Mouse (Mus musculus) ES-Bruce4 (cell line): ENCODE measurements around the gene Ap1b1. TPM values are rescaled to one million over a fixed set of nuclear protein-coding genes. Genes with fewer than 3 reads are reported as not detected.

Experiments used
- H3K27ac ChIP-seq: 2 replicates; pipeline ENCODE4 v1.5.1; 2012; ENCODE audit warnings: low read length, inconsistent platforms; ENCODE audit not compliant: insufficient read depth
- H3K27me3 ChIP-seq: 2 replicates; pipeline ENCODE4 v1.6.1; 2012; ENCODE audit warnings: mild to moderate bottlenecking, low read length, inconsistent platforms; ENCODE audit not compliant: control insufficient read depth, poor library complexity, insufficient read depth, severe bottlenecking
- H3K36me3 ChIP-seq: 2 replicates; pipeline ENCODE4 v1.6.1; 2012; ENCODE audit warnings: inconsistent platforms, mild to moderate bottlenecking, low read length, moderate library complexity; ENCODE audit not compliant: control insufficient read depth, poor library complexity, insufficient read depth, severe bottlenecking
- H3K4me1 ChIP-seq: one replicate; pipeline ENCODE4 v1.8.1; 2011; ENCODE audit warnings: low read length; ENCODE audit not compliant: control insufficient read depth, insufficient read depth
- H3K4me3 ChIP-seq: 2 replicates; pipeline ENCODE4 v1.5.1; 2011; ENCODE audit warnings: low read depth, mild to moderate bottlenecking, low read length
- H3K9ac ChIP-seq: 2 replicates; pipeline ENCODE4 v1.6.1; 2012; ENCODE audit warnings: low read depth, mild to moderate bottlenecking, inconsistent platforms; ENCODE audit not compliant: poor library complexity, severe bottlenecking
- H3K9me3 ChIP-seq: replicated peaks from 2 replicates; pipeline ENCODE4 v1.6.1; 2012; ENCODE audit warnings: mild to moderate bottlenecking, low read length, inconsistent platforms; ENCODE audit not compliant: control insufficient read depth, poor library complexity, insufficient read depth, severe bottlenecking
- CTCF ChIP-seq: IDR thresholded peaks from one replicate; pipeline ENCODE4 v1.8.1; 2011; ENCODE audit warnings: low read depth, low read length
- EP300 ChIP-seq: IDR thresholded peaks from 2 replicates; pipeline ENCODE4 v1.6.1; 2011; ENCODE audit warnings: low read depth, low read length; ENCODE audit not compliant: insufficient read depth
- POLR2A ChIP-seq: IDR thresholded peaks from one replicate; pipeline ENCODE4 v1.8.1; 2011; ENCODE audit warnings: low read length; ENCODE audit not compliant: insufficient read depth
- polyA plus RNA-seq: library from polyadenylated mRNA; stranded (reverse); fragments of >200 nt; gene quantifications from 2 replicates; pipeline ENCODE4 v1.2.4, GENCODE M21; 2011; ENCODE audit warnings: low read depth; ENCODE audit not compliant: missing spikeins, insufficient read depth, insufficient read length

The Ap1b1 gene
- polyA plus RNA-seq, 1 experiment, result 61.2 TPM

DNA sequence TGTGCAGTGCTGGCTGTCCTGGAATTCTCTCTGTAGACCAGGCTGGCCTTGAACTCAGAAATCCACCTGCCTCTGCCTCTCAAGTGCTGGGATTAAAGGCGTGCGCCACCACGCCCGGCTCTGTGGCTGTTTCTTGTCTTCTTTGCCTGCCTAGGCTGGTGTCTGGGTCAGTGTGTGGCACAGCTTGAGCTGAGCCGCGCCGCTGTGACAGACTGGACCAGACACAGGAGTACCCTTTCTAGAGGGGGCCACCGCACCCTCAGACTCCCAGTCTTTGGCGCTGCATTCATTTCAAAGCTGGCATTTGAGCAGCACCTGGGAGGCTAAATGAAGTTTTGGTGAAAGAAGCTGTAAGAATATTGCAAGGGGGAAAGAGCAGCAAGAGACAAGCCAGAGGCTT is 72.2 kb downstream of the Ap1b1 start:
- H3K27ac ChIP-seq, result no peak overlapping the region
- no peak overlapping the region for H3K4me3 ChIP-seq
- H3K9ac ChIP-seq, result no peak overlapping the region
- no peaks in the 10 kb centered on the region for H3K9me3 ChIP-seq
- H3K36me3 ChIP-seq, result no peaks in the 10 kb centered on the region
- TF ChIP-seq POLR2A, result no peak
- TF ChIP-seq CTCF, result no peak
- TF ChIP-seq EP300, result no peak
- H3K27me3 ChIP-seq, result 0 out of 2 replicates have a peak, but pooled peaks cover 3% of the 10 kb centered on the region
- H3K4me1 ChIP-seq, result peaks cover 14% of the 10 kb centered on the region

DNA sequence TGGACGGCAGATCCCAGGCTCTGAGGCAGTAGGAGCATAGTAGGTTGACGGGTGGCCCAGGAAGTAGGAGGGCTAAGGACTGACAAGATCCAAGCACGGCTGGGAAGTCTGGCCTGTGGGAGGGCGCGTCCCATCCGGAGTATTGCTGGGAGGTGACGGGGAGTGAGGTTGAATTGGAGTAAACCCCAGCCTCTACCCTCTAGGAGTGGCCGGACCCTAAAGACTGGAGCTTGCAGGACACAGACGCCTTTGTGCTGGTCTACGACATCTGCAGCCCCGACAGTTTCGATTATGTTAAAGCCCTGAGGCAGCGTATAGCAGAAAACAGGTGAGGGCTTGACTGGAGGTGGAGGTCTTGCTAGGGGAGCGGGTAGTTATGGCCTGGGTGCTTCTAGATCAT is 72.6 kb downstream of the Ap1b1 start:
- H3K27ac ChIP-seq, result no peak overlapping the region
- no peak overlapping the region for H3K4me3 ChIP-seq
- H3K4me1 ChIP-seq, result peaks cover 11% of the 10 kb centered on the region
- no peaks in the 10 kb centered on the region for H3K36me3 ChIP-seq
- no peak overlapping the region for H3K9ac ChIP-seq
- H3K9me3 ChIP-seq, result no peaks in the 10 kb centered on the region
- TF ChIP-seq EP300 (no peak), POLR2A (no peak), CTCF (no peak)
- H3K27me3 ChIP-seq, result 0 out of 2 replicates have a peak, but pooled peaks cover 3% of the 10 kb centered on the region

DNA sequence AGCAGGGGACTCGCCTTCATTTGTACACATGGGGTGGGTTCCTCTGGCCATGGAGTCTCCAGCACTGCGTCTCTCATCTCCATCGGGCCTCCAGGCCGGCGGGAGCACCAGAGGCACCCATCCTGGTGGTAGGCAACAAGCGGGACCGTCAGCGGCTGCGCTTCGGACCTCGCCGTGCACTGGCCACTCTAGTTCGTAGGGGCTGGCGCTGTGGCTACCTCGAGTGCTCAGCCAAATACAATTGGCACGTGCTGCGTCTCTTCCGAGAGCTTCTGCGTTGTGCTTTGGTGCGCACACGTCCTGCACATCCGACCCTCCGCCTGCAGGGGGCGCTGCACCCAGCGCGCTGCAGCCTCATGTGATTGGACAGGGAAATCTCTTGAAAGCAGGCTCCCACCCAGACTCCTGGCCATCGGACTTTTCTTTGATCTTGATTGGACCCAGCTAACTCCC is 73.1 kb downstream of the Ap1b1 start:
- H3K36me3 ChIP-seq, result no peaks in the 10 kb centered on the region

DNA sequence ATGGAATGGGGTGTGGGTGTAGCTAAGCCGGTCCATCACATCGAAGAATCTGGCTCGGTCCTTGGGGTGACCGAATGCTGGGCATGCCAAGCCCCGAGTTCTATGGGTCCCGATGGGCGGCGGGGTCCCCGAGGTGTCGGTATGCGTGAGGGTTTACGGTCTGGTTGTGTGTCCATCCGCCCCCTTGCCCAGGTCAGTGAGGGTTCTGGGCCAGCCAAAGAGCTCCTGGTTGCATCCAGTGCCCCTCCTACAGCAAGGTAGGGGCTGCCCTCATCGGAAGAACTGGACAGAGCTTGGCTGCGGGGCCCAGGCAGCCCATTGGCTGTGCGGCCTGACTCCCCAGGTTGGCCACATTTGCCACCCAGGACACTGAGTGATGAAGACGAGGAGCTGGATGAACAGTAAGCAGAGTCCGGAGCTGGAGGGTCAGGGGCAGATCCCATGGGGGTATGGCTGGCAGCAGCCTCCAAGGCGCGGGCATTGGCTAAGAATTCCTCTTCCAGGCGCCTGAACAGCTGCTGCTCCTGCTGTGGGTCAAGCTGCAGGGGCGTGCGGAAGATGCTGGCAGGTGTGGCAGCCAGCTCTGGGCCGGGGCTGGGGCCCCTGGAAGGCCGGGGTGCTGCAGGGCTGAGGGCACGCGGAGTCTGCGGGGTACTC is 74.3 kb downstream of the Ap1b1 start:
- peaks cover 8% of the 10 kb centered on the region for H3K4me1 ChIP-seq
- 0 out of 2 replicates have a peak overlapping the region, but pooled peaks have one; percentile 3 for H3K4me3 ChIP-seq
- 0 out of 2 replicates have a peak, but pooled peaks cover 3% of the 10 kb centered on the region for H3K27me3 ChIP-seq
- no peak overlapping the region for H3K27ac ChIP-seq
- TF ChIP-seq EP300, result no peak
- TF ChIP-seq POLR2A, result no peak
- TF ChIP-seq CTCF, result no peak
- no peaks in the 10 kb centered on the region for H3K9me3 ChIP-seq
- no peaks in the 10 kb centered on the region for H3K36me3 ChIP-seq
- H3K9ac ChIP-seq, result peak overlapping the region; percentile 59

More for the DNA sequence above, 73.1 kb downstream of the Ap1b1 start:
- peak; percentile 60; the same call in 1 of the 2 replicates for TF ChIP-seq EP300
- no peak for TF ChIP-seq POLR2A
- peak; percentile 99 for TF ChIP-seq CTCF
- no peak overlapping the region for H3K9ac ChIP-seq
- H3K27me3 ChIP-seq, result 0 out of 2 replicates have a peak, but pooled peaks cover 3% of the 10 kb centered on the region
- no peak overlapping the region for H3K27ac ChIP-seq
- no peak overlapping the region for H3K4me3 ChIP-seq
- peaks cover 10% of the 10 kb centered on the region for H3K4me1 ChIP-seq
- H3K9me3 ChIP-seq, result no peaks in the 10 kb centered on the region

DNA sequence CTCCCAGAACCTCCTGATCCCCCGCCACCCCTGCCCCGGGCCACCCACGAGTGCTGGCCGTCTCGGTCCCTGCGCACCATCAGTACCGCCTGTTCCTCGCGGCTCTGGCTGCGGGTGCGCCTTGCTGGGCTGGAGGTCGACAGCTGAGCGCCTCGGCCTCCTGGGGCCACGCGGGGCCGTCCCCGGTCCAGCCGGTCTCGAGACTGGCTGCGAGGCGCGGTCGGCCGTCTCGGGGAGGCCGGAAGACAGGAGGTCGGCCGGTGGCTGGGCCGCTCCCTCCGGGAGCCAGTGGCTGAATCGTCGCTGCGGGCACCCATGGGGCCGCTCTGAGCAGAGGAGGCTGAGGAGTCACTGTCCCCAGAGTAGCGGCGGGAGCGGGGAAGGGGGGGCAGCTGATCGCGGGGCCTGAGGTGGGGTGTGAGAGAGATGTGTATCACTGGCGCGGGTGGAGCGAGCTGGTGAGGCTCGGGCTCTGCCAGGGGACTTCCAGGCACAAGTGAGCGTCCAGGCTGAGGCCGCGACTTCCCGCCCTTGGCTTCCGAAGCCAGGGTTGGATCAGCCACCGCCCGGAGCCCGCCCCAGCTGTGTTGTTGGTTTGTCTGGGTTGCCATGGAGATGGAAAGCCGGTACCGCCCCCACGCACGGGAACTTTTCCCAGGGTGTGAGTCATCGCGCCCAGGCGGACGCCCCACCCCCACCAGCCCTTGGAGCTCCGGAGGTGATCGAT is 75.0 kb downstream of the Ap1b1 start:
- no peak overlapping the region for H3K27ac ChIP-seq
- peaks cover 4% of the 10 kb centered on the region for H3K4me1 ChIP-seq

DNA sequence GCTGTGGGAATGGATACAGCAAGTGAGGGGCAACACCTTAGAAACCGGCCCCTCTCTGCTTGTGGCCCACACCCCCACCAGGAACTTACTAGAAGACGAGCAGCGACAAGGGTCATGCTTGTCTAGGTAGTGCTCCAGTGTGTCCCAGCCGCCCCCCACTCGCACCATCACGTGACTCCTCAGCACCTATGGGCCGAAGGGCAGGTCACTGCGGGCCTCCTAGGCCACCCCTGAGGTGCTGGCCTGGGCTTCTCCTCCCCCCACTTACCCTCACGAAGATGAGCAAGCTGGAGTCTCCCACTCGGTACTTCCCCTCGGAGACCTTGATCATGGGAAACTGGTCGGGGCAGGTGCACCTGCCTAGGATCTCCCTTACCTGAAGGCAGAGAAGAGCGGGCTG is 75.7 kb downstream of the Ap1b1 start:
- H3K36me3 ChIP-seq, result no peaks in the 10 kb centered on the region
- 0 out of 2 replicates have a peak, but pooled peaks cover 3% of the 10 kb centered on the region for H3K27me3 ChIP-seq
- H3K4me1 ChIP-seq, result peaks cover 4% of the 10 kb centered on the region
- no peak overlapping the region for H3K27ac ChIP-seq
- peak overlapping the region; percentile 1; the same call in 1 of the 2 replicates for H3K4me3 ChIP-seq
- H3K9ac ChIP-seq, result no peak overlapping the region
- TF ChIP-seq EP300 (no peak), CTCF (no peak), POLR2A (no peak)
- no peaks in the 10 kb centered on the region for H3K9me3 ChIP-seq

More for the DNA sequence above, 75.0 kb downstream of the Ap1b1 start:
- 0 out of 2 replicates have a peak, but pooled peaks cover 3% of the 10 kb centered on the region for H3K27me3 ChIP-seq
- no peak for TF ChIP-seq CTCF
- 0 out of 2 replicates have a peak, but pooled peaks have one; percentile 4 for TF ChIP-seq EP300
- no peaks in the 10 kb centered on the region for H3K9me3 ChIP-seq
- H3K9ac ChIP-seq, result peak overlapping the region; percentile 59
- peak overlapping the region; percentile 18 for H3K4me3 ChIP-seq
- H3K36me3 ChIP-seq, result no peaks in the 10 kb centered on the region
